Mouse (Mus musculus) monocyte, adult 2 months (primary cell): ENCODE measurements around the gene Mrps2.

Experiments used
- DNase-seq, 2 experiments: peaks; one replicate each; pipeline ENCODE4 v3.0.0; 2022; ENCODE audit warnings: low spot score in 2 of 2, low read depth in 1 of 2

Gene Mrps2

GRCm38 (mm10) chr2:28517206-28517909, 49.5 kb downstream of the Mrps2 start:
- peak; percentile 71 to 79 for DNase-seq

GRCm38 (mm10) chr2:28518231-28518630, 50.4 kb downstream of the Mrps2 start:
- DNase-seq: no peak

GRCm38 (mm10) chr2:28520581-28520980, 52.7 kb downstream of the Mrps2 start:
- no peak for DNase-seq
